Mouse (Mus musculus): Measurements from ENCODE around the gene Prep.
"Not testable (repeated sequence)": the region's sequence is repeated elsewhere in the genome, so short reads cannot be mapped to it uniquely, and the experiment has no call there.

The Prep gene

DNA sequence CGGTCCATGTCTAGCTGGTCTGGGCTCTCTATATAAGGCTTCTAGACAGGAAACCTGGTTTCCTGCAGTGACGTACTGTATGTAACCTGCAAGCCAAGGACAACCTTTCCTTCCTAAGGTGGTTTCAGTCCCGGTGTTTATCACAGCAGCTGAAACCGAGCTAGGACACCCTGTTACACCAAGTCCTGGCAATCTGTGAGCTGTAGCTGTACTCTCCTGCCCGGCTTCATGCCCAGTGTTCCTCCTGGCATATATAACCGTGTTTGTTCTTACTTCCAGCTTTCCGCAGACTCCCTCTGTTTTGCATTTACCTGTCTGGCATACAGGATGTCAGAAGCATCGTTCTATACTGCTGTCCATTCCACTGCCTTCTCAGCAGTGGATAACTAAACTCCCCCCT lies 51.4 kb downstream of the Prep start:
- no peak for DNase-seq (ENCODE audit: low read depth)

DNA sequence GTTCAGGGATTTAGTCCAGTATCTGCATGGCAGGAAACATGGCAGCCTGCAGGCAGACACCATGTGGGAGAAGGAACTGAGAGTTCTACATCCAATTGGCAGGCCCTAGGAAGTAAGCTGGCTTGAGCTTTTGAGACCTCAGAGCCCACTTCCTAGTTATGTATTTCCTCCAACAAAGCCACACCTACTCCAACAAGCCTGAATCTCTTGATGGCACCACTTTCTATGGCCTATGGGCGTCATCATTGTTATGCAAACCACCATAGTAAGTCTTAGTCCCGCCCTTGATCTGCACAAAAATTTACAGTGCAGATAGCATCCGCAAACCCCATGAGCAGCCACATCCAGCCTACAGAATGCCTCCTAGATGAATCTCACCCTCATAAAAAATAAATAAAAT lies 54.6 kb downstream of the Prep start:
- DNase-seq (ENCODE audit: low read depth): no peak

DNA sequence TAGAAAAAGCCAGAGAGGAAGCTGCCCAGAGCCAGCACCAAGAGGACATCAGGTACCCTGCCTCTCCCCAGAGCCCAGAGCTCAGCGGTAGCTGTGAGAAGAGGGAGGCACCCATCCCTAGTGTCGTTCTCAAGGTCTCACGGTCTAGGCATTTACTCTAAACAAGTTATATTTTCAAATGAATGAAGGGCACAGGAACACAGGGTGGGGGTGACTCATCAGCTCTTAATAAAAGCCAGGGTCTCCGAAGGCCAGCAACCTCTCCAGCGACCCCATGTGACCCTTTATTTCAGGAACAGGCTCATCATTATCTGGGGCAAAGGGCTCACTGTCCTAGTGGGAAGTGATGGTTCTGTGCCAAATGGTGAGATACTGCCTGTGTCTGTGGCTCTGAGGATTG lies 55.5 kb downstream of the Prep start:
- DNase-seq (ENCODE audit: low read depth): no peak

DNA sequence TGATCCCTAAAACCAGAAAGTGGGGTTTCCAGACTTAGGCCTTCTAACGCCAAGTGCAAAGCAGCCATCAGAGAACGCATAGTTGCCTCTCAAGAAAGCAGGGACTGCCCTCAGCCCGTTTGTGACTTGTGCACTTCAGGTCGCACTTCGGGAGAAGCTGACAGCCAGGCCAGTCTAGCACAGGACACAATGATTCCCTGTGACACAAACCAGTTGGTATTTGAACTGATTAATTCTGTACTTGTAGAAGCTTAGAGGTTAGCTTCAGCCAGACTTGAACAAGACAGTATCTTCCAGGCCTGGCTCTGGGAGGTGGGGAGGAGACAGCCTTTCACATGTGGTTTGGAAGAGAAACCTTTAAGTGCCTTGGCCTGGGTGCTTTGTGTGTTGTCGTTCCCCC lies 56.0 kb downstream of the Prep start:
- DNase-seq (ENCODE audit: low read depth): no peak

DNA sequence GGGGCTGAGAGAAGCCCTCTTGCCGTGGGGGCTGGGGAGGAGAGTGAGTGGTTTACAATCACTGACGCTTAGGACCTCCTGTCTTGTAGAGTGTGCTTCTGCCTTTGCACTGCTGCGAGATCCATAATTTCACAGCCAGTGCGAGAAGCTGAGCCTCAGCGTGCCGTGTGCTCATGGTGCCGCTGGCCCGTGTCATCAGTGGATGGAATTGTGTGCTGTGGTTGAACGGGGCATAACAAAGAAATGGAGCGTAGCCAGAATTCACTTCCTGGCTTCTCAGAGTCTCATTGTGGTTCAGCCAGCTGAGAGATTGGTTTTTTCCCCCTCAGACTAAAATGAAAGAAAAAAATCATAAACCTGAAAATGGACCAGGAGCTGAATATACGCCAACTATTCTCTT lies 62.1 kb downstream of the Prep start:
- DNase-seq (ENCODE audit: low read depth): no peak

DNA sequence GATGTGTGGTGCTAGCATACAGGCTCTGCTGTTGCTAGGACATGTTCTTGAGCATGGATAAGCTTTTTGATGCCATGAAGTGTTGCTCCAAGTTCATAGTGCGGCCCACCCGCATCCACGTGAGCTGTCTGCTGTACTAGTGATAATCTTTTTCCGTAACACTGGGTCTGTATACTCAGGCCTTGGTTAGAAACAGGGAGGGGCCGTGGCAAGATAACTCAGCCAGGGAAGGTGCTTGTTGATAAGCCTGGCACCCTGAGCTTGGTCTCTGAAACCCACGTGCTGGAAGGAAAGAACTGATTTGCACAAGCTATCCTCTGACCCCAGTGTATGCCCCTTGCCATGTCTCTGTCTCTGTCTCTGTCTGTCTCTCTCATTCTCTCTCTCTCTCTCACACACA lies 63.0 kb downstream of the Prep start:
- no peak for DNase-seq (ENCODE audit: low read depth)

DNA sequence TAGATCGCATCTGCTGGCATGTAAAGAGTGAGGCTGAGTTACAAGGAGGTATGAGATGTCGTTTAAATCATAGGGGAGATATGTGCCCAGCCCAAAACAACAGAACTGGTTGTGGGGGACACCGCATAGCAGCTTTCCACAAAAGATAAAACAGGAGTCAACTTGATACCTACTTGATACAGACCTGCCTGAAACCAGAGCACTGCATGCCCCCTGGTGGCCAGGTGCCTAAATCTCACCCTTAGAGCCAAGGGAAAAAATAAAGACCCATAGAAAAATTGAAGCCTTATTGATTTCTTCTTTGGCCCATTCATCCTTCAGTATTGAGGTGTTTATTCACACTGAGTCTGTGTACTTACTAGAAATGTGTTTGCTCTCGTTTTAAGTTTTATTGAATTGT lies 65.4 kb downstream of the Prep start:
- peak; percentile 74 for DNase-seq (ENCODE audit: low read depth)

DNA sequence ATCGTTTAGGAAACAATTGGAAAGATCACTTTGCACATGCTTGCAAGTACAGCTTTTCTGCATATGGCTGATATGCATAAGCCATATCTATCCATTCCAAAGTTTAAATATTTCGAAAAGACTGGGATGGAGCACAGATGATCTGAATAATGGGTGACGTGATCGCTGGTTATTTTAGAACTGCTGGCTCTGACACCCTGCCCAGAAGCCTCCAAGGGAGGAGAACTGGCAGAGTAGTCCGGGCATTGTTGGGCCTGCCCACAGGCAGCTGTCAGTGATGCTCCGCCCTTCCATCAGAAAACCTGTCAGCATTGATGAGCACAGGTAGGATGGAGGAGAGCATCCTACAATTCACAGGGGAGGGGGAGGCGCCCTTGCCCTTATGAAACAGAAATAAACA lies 69.8 kb downstream of the Prep start:
- DNase-seq (ENCODE audit: low read depth): no peak

DNA sequence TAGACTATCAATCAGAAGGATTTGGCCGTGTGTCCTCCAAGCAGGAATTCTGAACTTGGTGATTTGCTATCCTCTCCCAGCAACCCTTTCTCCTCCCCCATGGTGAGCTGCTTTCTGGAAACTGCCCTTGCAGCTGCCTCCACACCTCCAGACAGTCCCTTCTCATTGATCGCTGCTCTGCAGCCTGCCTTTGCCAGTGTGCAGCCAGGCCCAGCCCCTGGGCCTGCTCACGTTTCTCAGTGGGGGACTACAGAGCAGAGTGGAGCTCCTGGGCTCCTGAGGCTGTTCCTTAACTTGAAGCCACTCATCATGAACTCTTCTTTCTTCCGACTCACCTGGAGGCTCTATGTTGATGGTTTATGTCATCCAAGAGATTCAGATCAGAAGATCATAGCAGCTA lies 72.9 kb downstream of the Prep start:
- DNase-seq (ENCODE audit: low read depth): no peak

DNA sequence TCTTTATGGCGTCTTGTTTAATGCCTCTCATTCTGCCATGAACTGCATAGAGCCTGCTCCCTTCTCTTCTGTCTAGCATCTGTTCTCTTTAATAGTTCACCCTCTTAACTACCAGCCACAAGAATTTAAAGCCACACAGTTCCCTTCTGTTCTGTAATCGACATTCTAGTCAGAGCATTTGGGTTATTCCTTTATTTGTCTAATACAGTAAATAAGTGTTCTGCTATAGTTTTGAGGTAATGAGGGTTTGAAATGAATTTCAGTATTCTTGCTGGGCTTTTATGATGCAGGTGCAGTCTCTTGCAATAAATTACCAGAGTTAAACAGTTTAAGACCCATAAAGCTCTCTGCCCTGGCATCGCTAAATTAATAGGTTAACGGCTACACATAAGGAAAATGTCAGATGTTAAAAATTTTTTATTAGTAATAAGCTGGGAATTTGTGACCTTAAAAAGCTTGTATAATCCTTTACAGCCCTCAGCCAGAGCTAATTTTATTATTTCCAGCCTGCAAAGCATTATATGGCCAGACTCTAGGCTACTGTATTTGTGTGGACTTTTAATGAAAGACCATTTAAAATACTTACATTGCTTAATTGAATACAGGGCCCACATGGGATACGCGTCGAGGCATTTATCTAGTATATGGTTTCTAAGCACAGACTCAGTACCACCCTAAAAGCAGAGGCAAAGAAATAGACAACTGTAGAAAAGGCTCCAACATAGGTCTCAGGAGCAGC lies 73.6 kb downstream of the Prep start:
- no peak for DNase-seq (ENCODE audit: low read depth)

DNA sequence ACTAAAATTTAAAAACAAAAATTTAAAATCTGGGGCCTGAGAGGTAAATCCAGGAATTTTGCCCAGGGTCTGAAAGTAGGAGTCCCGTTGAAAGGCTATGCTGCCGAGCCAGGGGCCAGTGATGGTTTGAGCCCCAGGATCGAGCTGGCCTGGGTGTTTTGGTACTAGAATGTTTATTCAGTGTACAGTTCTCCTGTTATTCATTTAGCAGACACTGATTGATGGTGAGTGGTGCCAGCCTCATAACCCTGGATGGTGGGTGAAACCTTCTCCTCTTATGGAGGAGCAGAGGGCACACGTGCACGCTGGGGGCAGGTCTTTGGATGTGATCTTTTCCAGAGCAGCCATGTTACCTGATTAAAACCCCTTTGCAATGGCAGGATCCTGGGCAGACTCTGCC lies 75.4 kb downstream of the Prep start:
- DNase-seq (ENCODE audit: low read depth): no peak

DNA sequence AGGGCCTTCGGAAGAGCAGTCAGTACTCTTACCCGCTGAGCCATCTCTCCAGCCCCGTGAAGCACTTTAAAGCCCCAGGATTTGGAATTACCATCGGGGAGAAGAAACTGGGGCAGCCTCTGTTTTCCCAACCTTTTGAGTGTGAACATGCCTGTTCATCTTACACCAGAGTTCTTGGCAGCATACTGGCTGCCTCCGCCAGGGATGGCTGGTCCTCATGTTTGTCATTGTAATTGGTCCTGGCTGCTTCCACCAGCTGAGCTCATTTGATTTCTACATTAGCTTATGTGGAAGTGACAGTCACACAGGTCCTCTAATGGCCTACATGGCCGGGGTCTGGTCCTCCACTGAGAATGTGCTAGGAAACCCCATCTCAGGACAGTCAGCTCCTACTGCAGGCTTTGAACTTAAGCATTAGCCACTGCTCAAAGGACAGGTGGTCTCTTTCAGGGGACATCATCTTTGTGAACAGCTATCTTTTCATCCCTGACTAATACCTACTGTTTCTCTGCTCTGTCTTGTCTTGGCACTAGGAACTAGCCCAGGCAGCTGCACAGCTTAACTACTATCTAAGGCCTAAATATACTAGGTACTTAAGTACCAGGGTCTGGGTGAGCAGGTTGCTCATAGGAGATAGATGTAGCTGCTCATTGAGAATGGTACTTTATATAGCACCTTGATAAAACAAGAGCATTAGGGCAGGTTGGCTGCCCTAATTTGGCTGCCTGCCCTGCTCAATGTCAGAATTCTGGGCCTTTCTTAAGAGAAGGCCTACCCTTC lies 77.2 kb downstream of the Prep start:
- DNase-seq (ENCODE audit: low read depth): no peak

DNA sequence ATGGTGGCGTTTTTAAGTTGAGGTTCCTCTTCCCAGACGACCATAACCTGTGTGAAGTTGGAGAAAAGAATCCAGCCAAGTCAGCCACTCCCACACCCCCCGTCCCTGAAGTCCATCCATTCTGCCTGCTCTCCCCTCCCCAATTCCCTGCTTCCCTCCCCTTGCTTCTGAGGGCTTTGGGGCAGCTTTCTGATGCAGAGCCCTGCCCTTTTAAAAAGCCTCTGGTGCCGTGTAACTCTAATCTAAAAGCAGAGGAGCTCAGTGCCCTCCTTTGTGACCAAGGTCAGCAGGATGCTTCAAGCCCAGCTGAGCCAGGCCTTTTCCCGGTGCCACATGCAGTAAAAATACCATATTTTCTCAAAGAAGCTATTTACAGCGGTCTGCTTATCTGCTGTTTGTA lies 79.8 kb downstream of the Prep start:
- no peak for DNase-seq (ENCODE audit: low read depth)

DNA sequence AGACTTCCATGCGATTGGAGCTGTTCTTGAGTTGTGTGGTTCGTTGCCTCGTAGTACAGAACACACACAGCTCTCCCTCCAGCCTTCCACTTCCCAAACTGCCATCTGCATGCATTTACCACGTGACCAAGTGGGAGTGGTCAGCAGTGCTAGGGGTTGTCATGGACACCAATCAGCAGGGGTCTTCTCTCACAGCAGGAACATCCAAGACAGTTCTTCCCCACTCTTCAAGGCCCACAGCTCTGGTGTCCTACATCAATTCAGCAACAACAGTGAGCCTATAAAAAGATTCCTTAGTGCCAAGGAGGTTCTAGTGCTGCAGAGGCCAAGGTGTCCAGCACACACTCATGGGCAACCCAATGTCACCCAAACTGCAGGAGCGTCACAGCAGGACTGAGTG lies 84.1 kb downstream of the Prep start:
- no peak for DNase-seq (ENCODE audit: low read depth)

DNA sequence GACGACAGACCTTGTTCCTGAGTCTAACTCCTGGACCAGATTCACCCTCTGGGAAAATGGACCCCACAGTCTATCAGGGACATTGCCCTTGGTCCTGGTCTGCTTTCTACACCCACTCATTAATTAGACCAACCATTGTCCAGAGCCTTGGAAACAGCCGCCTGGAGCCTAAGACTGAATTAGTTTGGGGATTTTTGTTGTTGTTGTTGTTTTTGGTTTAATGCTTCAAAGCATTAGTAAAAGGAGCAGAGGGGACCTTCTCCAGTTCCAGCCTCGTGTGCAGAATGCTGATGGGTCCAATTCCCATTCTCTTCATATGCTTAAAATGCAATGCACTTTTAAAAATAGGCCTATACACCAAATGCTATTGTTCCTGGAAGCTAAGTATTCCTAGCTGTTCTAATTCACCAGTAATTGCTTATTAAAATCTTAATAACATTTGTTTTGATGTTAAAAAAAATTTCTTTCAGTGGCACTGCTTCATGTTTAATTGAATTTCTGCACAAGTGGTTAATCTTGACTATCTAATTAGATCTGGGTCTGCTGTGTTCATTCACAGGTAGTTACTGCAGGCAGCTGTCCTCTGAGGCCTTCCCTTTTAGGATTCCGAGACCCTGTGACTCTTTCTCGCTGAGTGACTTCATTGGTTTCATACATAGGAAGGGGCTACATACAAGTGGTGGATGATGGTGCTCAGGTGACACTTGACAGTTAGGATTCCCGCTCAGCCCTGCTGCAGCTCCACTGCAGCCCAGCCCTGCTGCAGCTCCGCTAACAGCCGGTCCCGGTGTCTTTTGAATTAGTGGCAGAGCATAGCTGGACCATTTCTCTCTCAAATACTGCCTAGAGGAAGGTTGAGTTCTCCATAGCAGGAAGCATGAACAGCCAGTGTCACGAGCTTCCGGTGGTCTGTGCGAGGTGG lies 85.0 kb downstream of the Prep start:
- no peak for DNase-seq (ENCODE audit: low read depth)

DNA sequence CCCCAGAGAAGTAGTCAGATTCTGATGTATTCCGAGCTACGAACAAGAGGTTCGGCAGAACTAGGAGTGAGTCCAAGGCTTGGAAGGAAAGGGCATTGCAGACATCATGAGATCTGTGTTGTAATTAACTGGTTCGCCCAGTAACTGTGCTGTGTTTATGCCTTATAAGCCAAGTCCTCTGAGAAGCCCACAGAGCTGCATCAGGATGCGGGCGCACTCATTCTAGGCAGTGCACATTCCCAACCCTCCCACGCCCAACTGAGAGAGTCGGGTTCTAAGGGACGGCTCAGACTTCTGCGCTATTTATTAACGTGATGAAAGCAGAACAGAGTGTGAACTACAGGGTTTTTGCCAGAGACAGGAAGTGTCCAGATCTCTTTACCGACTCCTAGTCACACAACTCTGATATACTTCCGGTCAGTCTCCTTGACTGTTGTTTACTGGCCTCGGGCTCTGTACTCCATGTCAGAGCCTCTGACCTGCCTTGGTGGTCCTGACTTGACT lies 87.6 kb downstream of the Prep start:
- DNase-seq (ENCODE audit: low read depth): no peak

DNA sequence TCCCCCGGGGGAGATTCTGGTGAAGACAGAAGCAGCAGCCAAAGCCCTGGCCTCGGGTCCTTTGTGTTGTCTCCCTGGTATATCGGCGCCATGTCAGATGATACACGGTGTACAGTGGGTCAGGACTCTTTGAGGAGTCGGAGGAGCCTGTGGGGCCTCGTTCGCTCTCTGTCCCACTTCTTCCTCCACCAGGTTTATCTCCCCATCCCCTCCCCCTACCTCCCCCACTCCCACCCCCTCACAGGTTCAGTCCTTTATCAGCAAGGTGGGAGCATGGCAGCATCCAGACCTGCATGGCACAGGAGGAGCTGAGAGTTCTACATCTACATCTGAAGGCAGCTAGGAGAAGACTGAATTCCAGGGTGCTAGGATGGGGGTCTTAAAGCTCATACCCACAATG lies 98.8 kb downstream of the Prep start:
- no peak for DNase-seq (ENCODE audit: low read depth)

DNA sequence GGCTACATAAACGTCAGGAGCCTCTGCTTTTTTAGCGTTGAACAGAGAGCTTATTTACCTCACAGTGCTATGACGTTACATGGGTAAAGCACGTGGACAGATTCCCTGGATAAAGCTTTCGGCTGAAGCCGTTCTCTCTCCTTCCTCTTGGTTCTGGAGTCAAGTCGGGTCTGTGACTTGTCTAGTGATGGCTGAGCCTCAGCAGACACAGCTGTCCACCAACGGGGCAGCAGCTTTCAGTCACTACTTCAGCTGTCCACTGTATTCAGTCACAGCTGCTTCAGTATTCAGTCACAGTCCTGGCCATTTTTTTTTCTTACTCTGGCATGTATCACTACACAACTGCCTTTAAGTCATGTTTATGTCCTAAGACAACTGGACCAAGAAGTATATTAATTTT lies 106.9 kb downstream of the Prep start:
- no peak for DNase-seq (ENCODE audit: low read depth)

DNA sequence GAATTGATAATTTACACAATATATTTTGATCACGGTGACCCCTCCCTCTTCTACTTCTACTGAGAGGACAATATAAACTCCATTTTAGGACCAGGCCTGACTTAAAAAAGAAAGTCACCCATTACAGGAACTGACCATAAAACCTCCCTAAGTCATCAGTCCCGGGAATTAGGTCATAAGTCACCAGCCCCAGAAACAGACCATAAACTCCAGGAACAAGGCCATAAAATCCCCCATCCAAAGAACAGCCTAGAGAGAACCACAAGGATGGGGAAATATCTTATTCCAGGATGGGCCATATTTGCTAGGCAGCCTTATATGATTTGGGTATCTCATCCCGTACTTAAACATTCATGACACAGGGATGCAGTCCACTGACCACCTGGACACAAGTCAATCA lies 107.3 kb downstream of the Prep start:
- DNase-seq (ENCODE audit: low read depth): no peak

DNA sequence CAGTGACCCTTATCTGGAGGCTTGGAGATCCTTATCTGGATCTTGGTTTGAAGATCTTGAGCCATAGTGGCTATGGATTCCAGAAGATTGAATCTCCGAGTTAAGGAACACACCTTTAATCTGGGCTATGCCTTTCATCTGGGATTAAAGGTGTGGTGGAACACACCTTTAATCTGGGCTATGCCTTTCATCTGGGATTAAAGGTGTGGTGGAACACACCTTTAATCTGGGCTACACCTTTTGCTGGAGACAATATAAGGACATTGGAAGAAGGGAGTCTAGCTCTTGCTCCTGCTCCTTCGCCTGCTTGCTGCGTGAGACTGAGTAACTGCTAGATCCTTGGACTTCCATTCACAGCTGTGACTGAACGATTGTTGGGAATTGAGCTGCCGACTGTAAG lies 110.8 kb downstream of the Prep start, which contains the start of gene Popdc3:
TSS of gene Popdc3 (plus strand) at position 301 of the 400 bp plus-strand sequence.
- not testable (repeated sequence) for DNase-seq (ENCODE audit: low read depth)

DNA sequence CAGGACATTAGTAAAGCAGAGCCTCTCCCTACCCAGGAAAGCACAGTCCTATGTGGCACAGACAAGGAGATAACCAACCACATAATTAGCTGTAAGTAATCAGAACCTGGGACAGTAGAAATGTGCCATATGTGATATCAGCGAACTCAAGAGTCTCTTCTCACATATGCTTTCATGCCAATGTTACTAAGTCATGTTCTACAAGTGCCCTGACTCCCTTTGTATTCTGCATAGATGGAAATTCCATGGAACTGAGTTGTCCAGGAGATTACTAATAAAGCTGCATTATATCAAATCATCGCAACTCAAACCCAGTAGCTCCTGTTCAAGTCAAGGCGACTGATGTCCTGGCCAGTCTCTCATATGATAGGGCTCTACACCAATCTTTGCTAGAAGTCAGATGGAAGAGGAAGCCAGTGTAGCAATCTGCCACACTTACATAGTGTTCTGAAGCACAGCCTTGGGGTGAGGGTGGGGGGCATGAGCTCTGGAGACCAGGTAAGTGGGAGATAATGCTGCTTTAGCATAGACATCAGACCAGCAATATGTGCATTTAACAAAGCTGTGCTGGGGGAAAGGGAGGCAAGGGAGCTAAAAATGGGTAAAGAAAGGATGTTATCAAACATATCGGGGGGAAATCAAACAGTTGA lies 113.8 kb downstream of the Prep start:
- no peak for DNase-seq (ENCODE audit: low read depth)

DNA sequence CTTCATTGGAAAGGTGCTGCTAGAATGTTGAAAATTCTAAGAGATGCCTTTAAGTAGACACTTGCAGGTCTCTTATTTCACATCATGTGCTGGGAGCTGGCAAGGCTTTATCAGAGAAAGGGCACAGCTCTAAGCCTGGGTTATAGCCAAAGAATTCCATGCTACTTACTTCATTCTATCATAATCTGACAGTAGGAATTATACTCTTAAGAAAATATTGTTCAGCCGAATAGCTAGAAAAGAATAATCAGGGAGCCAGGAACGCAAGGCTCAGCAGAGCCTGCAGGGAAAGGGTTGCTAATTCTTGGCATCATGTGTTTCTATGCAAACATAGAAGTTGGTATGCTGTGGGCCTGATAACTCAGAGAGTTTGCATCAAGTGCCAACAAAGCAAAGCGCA lies 114.3 kb downstream of the Prep start:
- DNase-seq (ENCODE audit: low read depth): no peak

Measured in induced T-regulatory cell, adult 2 months (primary cell).